Mouse (Mus musculus): ENCODE measurements around the gene Hes2. TPM values are rescaled to one million over a fixed set of nuclear protein-coding genes. Genes with fewer than 3 reads are reported as not detected.
A peak's percentile ranks its signal among the peaks of the same experiment; 100 is the strongest.

The Hes2 gene
- polyA plus RNA-seq, 1 experiment from 2014 or later, result not detected

DNA sequence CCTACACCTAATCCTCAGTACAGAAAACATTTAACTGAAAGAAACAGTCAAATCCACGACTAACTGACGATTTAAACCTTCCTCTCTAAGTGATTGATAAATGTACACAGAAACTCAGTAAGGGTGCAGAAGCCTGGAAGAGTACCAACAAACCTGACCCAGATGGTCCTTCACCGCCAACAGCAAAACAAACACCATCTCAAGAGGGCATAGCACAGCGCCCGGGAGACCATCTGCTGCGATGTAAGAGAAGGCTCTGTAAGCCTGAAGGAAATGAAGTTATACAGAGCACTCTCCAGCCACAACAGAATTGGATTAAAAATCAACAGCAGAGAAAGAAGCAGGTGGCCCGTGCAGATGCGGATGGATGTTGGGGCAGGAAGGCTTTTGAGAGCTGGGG is 9.4 kb downstream of the Hes2 start:
- no peak overlapping the region for H3K4me3 ChIP-seq (ENCODE audit: control insufficient read depth in 1 of 2, insufficient read depth in 1 of 2, low read depth in 1 of 2, low read length in 2 of 2)
- H3K36me3 ChIP-seq (ENCODE audit: control insufficient read depth, insufficient read depth, low read length), result no peaks in the 10 kb centered on the region
- H3K4me2 ChIP-seq (ENCODE audit: low read length), result no peak overlapping the region
- WGBS, result 77% methylated on average over 8 of the region's 8 CpGs
- no peak overlapping the region for H3K27ac ChIP-seq (replicated peaks in 1 of 2; ENCODE audit: control insufficient read depth in 1 of 2, insufficient read depth in 1 of 2, low read depth in 2 of 2, low read length in 2 of 2)
- H3K4me1 ChIP-seq (ENCODE audit: control insufficient read depth in 2 of 2, insufficient read depth in 2 of 2, low read length in 2 of 2), result no peaks in the 10 kb centered on the region
- H3K9me3 ChIP-seq (ENCODE audit: control insufficient read depth, low read length), result 0 out of 2 replicates have a peak, but pooled peaks cover 2% of the 10 kb centered on the region
- no peak for ATAC-seq (ENCODE audit: insufficient number of reproducible peaks, insufficient read depth, low FRiP score, low read depth)
- no peaks in the 10 kb centered on the region; the same call in none of the 2 replicates for H3K27me3 ChIP-seq (ENCODE audit: control insufficient read depth, insufficient read depth, low read length)
- H3K9ac ChIP-seq (ENCODE audit: low read length), result no peak overlapping the region

DNA sequence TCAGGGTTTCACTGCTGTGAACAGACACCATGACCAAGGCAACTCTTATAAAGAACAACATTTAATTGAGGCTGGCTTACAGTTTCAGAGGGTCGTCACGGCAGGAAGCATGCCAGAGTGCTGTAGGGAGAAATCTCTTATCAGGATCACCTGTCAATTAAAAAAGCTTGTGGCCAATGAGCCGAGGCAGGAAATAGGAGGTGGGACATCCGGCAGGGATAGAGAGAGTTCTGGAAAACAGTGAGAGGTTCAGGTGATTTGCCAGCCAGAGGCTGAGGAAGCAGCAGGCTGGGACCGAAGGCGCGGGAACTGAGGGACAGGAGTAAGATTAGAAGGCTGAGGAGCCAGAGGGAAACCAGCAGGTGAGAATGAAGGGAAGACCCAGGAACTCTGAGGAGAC is 10.4 kb downstream of the Hes2 start:
- Histone ChIP-seq H3K4me3 (ENCODE audit: control insufficient read depth in 1 of 2, insufficient read depth in 1 of 2, low read depth in 1 of 2, low read length in 2 of 2) (no peak overlapping the region), H3K36me3 (ENCODE audit: control insufficient read depth, insufficient read depth, low read length) (no peaks in the 10 kb centered on the region), H3K4me1 (ENCODE audit: control insufficient read depth in 2 of 2, insufficient read depth in 2 of 2, low read length in 2 of 2) (no peaks in the 10 kb centered on the region), H3K9me3 (ENCODE audit: control insufficient read depth, low read length) (0 out of 2 replicates have a peak, but pooled peaks cover 2% of the 10 kb centered on the region), H3K4me2 (ENCODE audit: low read length) (no peak overlapping the region), H3K27ac (replicated peaks in 1 of 2; ENCODE audit: control insufficient read depth in 1 of 2, insufficient read depth in 1 of 2, low read depth in 2 of 2, low read length in 2 of 2) (no peak overlapping the region), H3K9ac (ENCODE audit: low read length) (no peak overlapping the region), H3K27me3 (ENCODE audit: control insufficient read depth, insufficient read depth, low read length) (no peaks in the 10 kb centered on the region; the same call in 1 of the 2 replicates)
- ATAC-seq (ENCODE audit: insufficient number of reproducible peaks, insufficient read depth, low FRiP score, low read depth), result no peak
- WGBS, result 68% methylated on average over 7 of the region's 7 CpGs

- H3K9ac ChIP-seq (ENCODE audit: low read length), result no peak overlapping the region
- no peaks in the 10 kb centered on the region for H3K4me1 ChIP-seq (ENCODE audit: control insufficient read depth in 2 of 2, insufficient read depth in 2 of 2, low read length in 2 of 2)
- H3K27me3 ChIP-seq (ENCODE audit: control insufficient read depth, insufficient read depth, low read length), result no peaks in the 10 kb centered on the region
- H3K4me3 ChIP-seq (ENCODE audit: control insufficient read depth in 1 of 2, insufficient read depth in 1 of 2, low read depth in 1 of 2, low read length in 2 of 2), result no peak overlapping the region
- H3K9me3 ChIP-seq (ENCODE audit: control insufficient read depth, low read length), result 0 out of 2 replicates have a peak, but pooled peaks cover 2% of the 10 kb centered on the region
- no peak for ATAC-seq (ENCODE audit: insufficient number of reproducible peaks, insufficient read depth, low FRiP score, low read depth)
- H3K4me2 ChIP-seq (ENCODE audit: low read length), result no peak overlapping the region
- no peaks in the 10 kb centered on the region for H3K36me3 ChIP-seq (ENCODE audit: control insufficient read depth, insufficient read depth, low read length)
- WGBS, result 78% methylated on average over 10 of the region's 10 CpGs
- H3K27ac ChIP-seq (replicated peaks in 1 of 2; ENCODE audit: control insufficient read depth in 1 of 2, insufficient read depth in 1 of 2, low read depth in 2 of 2, low read length in 2 of 2), result no peak overlapping the region
Observed at GRCm38 (mm10) chr4:152170286-152170685, 11.6 kb downstream of the Hes2 start.

GRCm38 (mm10) chr4:152171543-152171942 is 12.9 kb downstream of the Hes2 start:
- Histone ChIP-seq H3K36me3 (ENCODE audit: control insufficient read depth, insufficient read depth, low read length) (no peaks in the 10 kb centered on the region), H3K4me2 (ENCODE audit: low read length) (no peak overlapping the region), H3K9ac (ENCODE audit: low read length) (no peak overlapping the region), H3K27me3 (ENCODE audit: control insufficient read depth, insufficient read depth, low read length) (no peaks in the 10 kb centered on the region), H3K4me1 (ENCODE audit: control insufficient read depth in 2 of 2, insufficient read depth in 2 of 2, low read length in 2 of 2) (peaks cover 3 to 5% of the 10 kb centered on the region in 2 experiments; a peak in 3 of 4 replicates), H3K27ac (replicated peaks in 1 of 2; ENCODE audit: control insufficient read depth in 1 of 2, insufficient read depth in 1 of 2, low read depth in 2 of 2, low read length in 2 of 2) (no peak overlapping the region), H3K9me3 (ENCODE audit: control insufficient read depth, low read length) (0 out of 2 replicates have a peak, but pooled peaks cover 2% of the 10 kb centered on the region), H3K4me3 (ENCODE audit: control insufficient read depth in 1 of 2, insufficient read depth in 1 of 2, low read depth in 1 of 2, low read length in 2 of 2) (no peak overlapping the region)
- 79% methylated on average over 6 of the region's 6 CpGs for WGBS
- no peak for ATAC-seq (ENCODE audit: insufficient number of reproducible peaks, insufficient read depth, low FRiP score, low read depth)

- Histone ChIP-seq H3K36me3 (ENCODE audit: control insufficient read depth, insufficient read depth, low read length) (no peaks in the 10 kb centered on the region), H3K9ac (ENCODE audit: low read length) (no peak overlapping the region), H3K4me2 (ENCODE audit: low read length) (no peak overlapping the region), H3K4me1 (ENCODE audit: control insufficient read depth in 2 of 2, insufficient read depth in 2 of 2, low read length in 2 of 2) (peaks cover 6 to 11% of the 10 kb centered on the region in 2 experiments; a peak in 3 of 4 replicates), H3K9me3 (ENCODE audit: control insufficient read depth, low read length) (0 out of 2 replicates have a peak, but pooled peaks cover 2% of the 10 kb centered on the region), H3K27ac (replicated peaks in 1 of 2; ENCODE audit: control insufficient read depth in 1 of 2, insufficient read depth in 1 of 2, low read depth in 2 of 2, low read length in 2 of 2) (no peak overlapping the region), H3K4me3 (ENCODE audit: control insufficient read depth in 1 of 2, insufficient read depth in 1 of 2, low read depth in 1 of 2, low read length in 2 of 2) (no peak overlapping the region), H3K27me3 (ENCODE audit: control insufficient read depth, insufficient read depth, low read length) (no peaks in the 10 kb centered on the region)
- no peak for ATAC-seq (ENCODE audit: insufficient number of reproducible peaks, insufficient read depth, low FRiP score, low read depth)
- WGBS, result 0% methylated on average over 5 of the region's 5 CpGs
Observed at GRCm38 (mm10) chr4:152173041-152173440, 14.4 kb downstream of the Hes2 start.

DNA sequence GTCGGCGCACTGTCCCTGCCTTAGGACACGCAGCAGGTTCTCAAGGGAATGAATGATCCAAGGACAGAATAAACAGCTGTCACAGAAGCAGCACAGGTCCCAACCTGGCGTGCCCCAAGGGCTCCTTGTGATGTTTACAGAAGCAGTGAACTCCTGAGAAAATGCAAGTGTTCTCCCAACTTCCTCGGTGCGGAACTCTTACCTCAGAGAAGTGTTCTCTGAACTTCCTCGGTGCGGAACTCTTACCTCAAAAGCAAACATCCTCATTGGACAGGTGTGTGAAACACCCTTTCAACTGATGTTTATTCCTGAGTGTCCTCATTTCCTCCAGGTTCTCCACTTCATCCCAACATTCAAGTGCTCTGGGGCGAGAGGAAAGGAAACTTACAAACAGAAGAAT is 15.3 kb downstream of the Hes2 start:
- H3K4me1 ChIP-seq (ENCODE audit: control insufficient read depth in 2 of 2, insufficient read depth in 2 of 2, low read length in 2 of 2), result peaks cover 8 to 17% of the 10 kb centered on the region in 2 experiments
- 0 out of 2 replicates have a peak, but pooled peaks cover 2% of the 10 kb centered on the region for H3K9me3 ChIP-seq (ENCODE audit: control insufficient read depth, low read length)
- no peak for ATAC-seq (ENCODE audit: insufficient number of reproducible peaks, insufficient read depth, low FRiP score, low read depth)
- WGBS, result 79% methylated on average over 9 of the region's 9 CpGs
- no peaks in the 10 kb centered on the region for H3K27me3 ChIP-seq (ENCODE audit: control insufficient read depth, insufficient read depth, low read length)
- H3K9ac ChIP-seq (ENCODE audit: low read length), result no peak overlapping the region
- H3K36me3 ChIP-seq (ENCODE audit: control insufficient read depth, insufficient read depth, low read length), result no peaks in the 10 kb centered on the region
- no peak overlapping the region for H3K4me2 ChIP-seq (ENCODE audit: low read length)
- H3K27ac ChIP-seq (replicated peaks in 1 of 2; ENCODE audit: control insufficient read depth in 1 of 2, insufficient read depth in 1 of 2, low read depth in 2 of 2, low read length in 2 of 2), result no peak overlapping the region
- H3K4me3 ChIP-seq (ENCODE audit: control insufficient read depth in 1 of 2, insufficient read depth in 1 of 2, low read depth in 1 of 2, low read length in 2 of 2), result no peak overlapping the region

GRCm38 (mm10) chr4:152176638-152177037 is 18.0 kb downstream of the Hes2 start:
- Histone ChIP-seq H3K4me2 (ENCODE audit: low read length) (no peak overlapping the region), H3K27me3 (ENCODE audit: control insufficient read depth, insufficient read depth, low read length) (no peaks in the 10 kb centered on the region)

GRCm38 (mm10) chr4:152177174-152177536 is 18.5 kb downstream of the Hes2 start:
- peak overlapping the region; percentile 87 to 90; a peak in 3 of 4 replicates for H3K27ac ChIP-seq (replicated peaks in 1 of 2; ENCODE audit: control insufficient read depth in 1 of 2, insufficient read depth in 1 of 2, low read depth in 2 of 2, low read length in 2 of 2)
- peaks cover 9 to 20% of the 10 kb centered on the region in 2 experiments for H3K4me1 ChIP-seq (ENCODE audit: control insufficient read depth in 2 of 2, insufficient read depth in 2 of 2, low read length in 2 of 2)
- no peak for ATAC-seq (ENCODE audit: insufficient number of reproducible peaks, insufficient read depth, low FRiP score, low read depth)
- 66% methylated on average over 6 of the region's 6 CpGs for whole genome bisulfite sequencing
- no peaks in the 10 kb centered on the region for H3K9me3 ChIP-seq (ENCODE audit: control insufficient read depth, low read length)
- peak overlapping the region; percentile 83 for H3K9ac ChIP-seq (ENCODE audit: low read length)
- peak overlapping the region; percentile 98 for H3K4me2 ChIP-seq (ENCODE audit: low read length)
- 0 out of 2 replicates have a peak, but pooled peaks cover 4% of the 10 kb centered on the region for H3K36me3 ChIP-seq (ENCODE audit: control insufficient read depth, insufficient read depth, low read length)
- H3K27me3 ChIP-seq (ENCODE audit: control insufficient read depth, insufficient read depth, low read length), result no peaks in the 10 kb centered on the region
- H3K4me3 ChIP-seq (ENCODE audit: control insufficient read depth in 1 of 2, insufficient read depth in 1 of 2, low read depth in 1 of 2, low read length in 2 of 2), result peak overlapping the region; percentile 72 to 78

More at GRCm38 (mm10) chr4:152176638-152177037, 18.0 kb downstream of the Hes2 start:
- ATAC-seq (ENCODE audit: insufficient number of reproducible peaks, insufficient read depth, low FRiP score, low read depth), result no peak
- Histone ChIP-seq H3K9me3 (ENCODE audit: control insufficient read depth, low read length) (no peaks in the 10 kb centered on the region), H3K27ac (replicated peaks in 1 of 2; ENCODE audit: control insufficient read depth in 1 of 2, insufficient read depth in 1 of 2, low read depth in 2 of 2, low read length in 2 of 2) (no peak overlapping the region; a peak in 1 of 4 replicates), H3K4me1 (ENCODE audit: control insufficient read depth in 2 of 2, insufficient read depth in 2 of 2, low read length in 2 of 2) (peaks cover 9 to 20% of the 10 kb centered on the region in 2 experiments), H3K36me3 (ENCODE audit: control insufficient read depth, insufficient read depth, low read length) (0 out of 2 replicates have a peak, but pooled peaks cover 4% of the 10 kb centered on the region), H3K9ac (ENCODE audit: low read length) (no peak overlapping the region), H3K4me3 (ENCODE audit: control insufficient read depth in 1 of 2, insufficient read depth in 1 of 2, low read depth in 1 of 2, low read length in 2 of 2) (no peak overlapping the region)
- WGBS, result 81% methylated on average over 3 of the region's 3 CpGs
